Comparison of ENCODE assay signal across 9 mouse cellular contexts in genomic region chr9:29661468-29662145, GRCm38 (mm10).
A peak's percentile ranks its signal among the peaks of the same experiment; 100 is the strongest.
DNase-seq lines count a peak whose midpoint lies in the region; ATAC-seq lines count a peak whose summit lies in the region.
"Had no signal": no experiment of that assay in that cellular context is flagged by ENCODE, and none has a peak within 500 bp of the region (broad histone marks: within the 10 kb centered on the region; RNA-seq: fewer than 3 reads in every experiment).

No protein-coding gene starts in this region.

- no peak overlapping the region for H3K4me2 ChIP-seq in kidney, embryonic 15.5 days
- no peak overlapping the region for H3K4me2 ChIP-seq in limb, embryonic 11.5 days (ENCODE audit: low read depth, severe bottlenecking)
- H3K4me2 ChIP-seq in neural tube, embryonic 15.5 days: no peak overlapping the region
- H3K4me2 ChIP-seq: embryonic facial prominence, embryonic 12.5 days had no signal

- H3K36me3 ChIP-seq in kidney, embryonic 15.5 days: no peaks in the 10 kb centered on the region
- H3K36me3 ChIP-seq in limb, embryonic 11.5 days (ENCODE audit: control insufficient read depth, insufficient read depth, low read length): no peaks in the 10 kb centered on the region
- no peaks in the 10 kb centered on the region for H3K36me3 ChIP-seq in neural tube, embryonic 15.5 days
- H3K36me3 ChIP-seq: embryonic facial prominence, embryonic 12.5 days had no signal

- 15% methylated on average over 3 of the region's 3 CpGs for WGBS in kidney, embryonic 15.5 days
- WGBS in limb, embryonic 11.5 days: 30% methylated on average over 3 of the region's 3 CpGs
- WGBS in neural tube, embryonic 15.5 days: 9% methylated on average over 3 of the region's 3 CpGs

- no peak overlapping the region for H3K27ac ChIP-seq in kidney, embryonic 15.5 days
- no peak overlapping the region for H3K27ac ChIP-seq in limb, embryonic 11.5 days (replicated peaks; ENCODE audit: low read depth, low read length)
- H3K27ac ChIP-seq in neural tube, embryonic 15.5 days (replicated peaks): peak overlapping the region; percentile 61
- H3K27ac ChIP-seq: embryonic facial prominence, embryonic 12.5 days had no signal

- intact Hi-C loops in heart, postnatal 14 days (cut with DNase I): loop anchor here (2.0 to 5.0 kb wide), 5 partner anchors 341 to 761 kb away; no protein-coding TSS in a partner anchor

- H3K4me1 ChIP-seq in kidney, embryonic 15.5 days: no peaks in the 10 kb centered on the region
- H3K4me1 ChIP-seq in limb, embryonic 11.5 days (ENCODE audit: control insufficient read depth, insufficient read depth, low read length): no peaks in the 10 kb centered on the region
- peaks cover 45% of the 10 kb centered on the region for H3K4me1 ChIP-seq in neural tube, embryonic 15.5 days
- H3K4me1 ChIP-seq: embryonic facial prominence, embryonic 12.5 days had no signal

- no peaks in the 10 kb centered on the region for H3K9me3 ChIP-seq in kidney, embryonic 15.5 days (replicated peaks)
- no peaks in the 10 kb centered on the region for H3K9me3 ChIP-seq in limb, embryonic 11.5 days (ENCODE audit: control insufficient read depth, low read length)
- H3K9me3 ChIP-seq in neural tube, embryonic 15.5 days (replicated peaks): no peaks in the 10 kb centered on the region
- H3K9me3 ChIP-seq: embryonic facial prominence, embryonic 12.5 days had no signal

- H3K27me3 ChIP-seq in kidney, embryonic 15.5 days: 0 out of 2 replicates have a peak, but pooled peaks cover 2% of the 10 kb centered on the region
- H3K27me3 ChIP-seq in limb, embryonic 11.5 days (ENCODE audit: control insufficient read depth, insufficient read depth, low read length): no peaks in the 10 kb centered on the region
- no peaks in the 10 kb centered on the region; the same call in 1 of the 2 replicates for H3K27me3 ChIP-seq in neural tube, embryonic 15.5 days (replicated peaks)

- peak; percentile 13 for DNase-seq in kidney, adult 18-20 months
- peak; percentile 47 for DNase-seq in Muller cell, postnatal 12 days (ENCODE audit: inconsistent ontology term)
- peak; percentile 84 to 85 for DNase-seq in cerebellum, postnatal 10 days
- peak; percentile 47 to 63 for DNase-seq in heart, postnatal 14 days
- peak; percentile 74 for DNase-seq in limb, embryonic 11.5 days (ENCODE audit: low spot score)
- no peak for DNase-seq in B cell, adult 2 months

- H3K4me3 ChIP-seq in kidney, embryonic 15.5 days (replicated peaks): no peak overlapping the region
- H3K4me3 ChIP-seq in limb, embryonic 11.5 days (ENCODE audit: low read depth, low read length): no peak overlapping the region
- H3K4me3 ChIP-seq in neural tube, embryonic 15.5 days (replicated peaks): no peak overlapping the region
- H3K4me3 ChIP-seq: embryonic facial prominence, embryonic 12.5 days had no signal

- ATAC-seq in kidney, embryonic 15.5 days (replicated peaks; ENCODE audit: low FRiP score): no peak
- ATAC-seq in limb, embryonic 11.5 days (ENCODE audit: insufficient number of reproducible peaks, low FRiP score, low TSS enrichment, low read depth): no peak
- peak; percentile 56; the same call in 1 of the 2 replicates for ATAC-seq in neural tube, embryonic 15.5 days (ENCODE audit: low FRiP score)

- no peak overlapping the region for H3K9ac ChIP-seq in kidney, embryonic 15.5 days
- no peak overlapping the region for H3K9ac ChIP-seq in limb, embryonic 11.5 days (ENCODE audit: low read length)
- no peak overlapping the region for H3K9ac ChIP-seq in neural tube, embryonic 15.5 days (replicated peaks)
- H3K9ac ChIP-seq: embryonic facial prominence, embryonic 12.5 days had no signal

Comparison
In these comparisons a context has a peak if more than half of its experiments do, and no peak if none do; other contexts are left out.
1. DNase-seq: peak in kidney, adult 18-20 months (single experiment), Muller cell, postnatal 12 days (single experiment), cerebellum, postnatal 10 days (2 of 2), heart, postnatal 14 days (2 of 2) and limb, embryonic 11.5 days (single experiment); none in B cell, adult 2 months (0 of 2).